Mouse (Mus musculus): ENCODE results near the gene Tmem220. TPM values are rescaled to one million over a fixed set of nuclear protein-coding genes. Genes with fewer than 3 reads are reported as not detected.

The Tmem220 gene
- polyA plus RNA-seq, 1 experiment from 2014 or later: 0.46 TPM

Other genes starting within 250 kb of the Tmem220 start
- gene Pirt, start 113.2 kb upstream of the Tmem220 start, polyA plus RNA-seq (2016; fragmentation: Nextera tagmentation; extraction: Ambion mirVana): 0.29 and 0.32 TPM in 2 replicates
- not detected in 2 replicates for gene Tmem238l, start 68.5 kb upstream of the Tmem220 start, polyA plus RNA-seq (2016; fragmentation: Nextera tagmentation; extraction: Ambion mirVana)
- gene Adprm, start 27.4 kb downstream of the Tmem220 start, polyA plus RNA-seq (2016; fragmentation: Nextera tagmentation; extraction: Ambion mirVana): 27.0 and 31.9 TPM in 2 replicates
- gene Sco1, start 27.5 kb downstream of the Tmem220 start, polyA plus RNA-seq (2016; fragmentation: Nextera tagmentation; extraction: Ambion mirVana): 15.8 and 16.4 TPM in 2 replicates
- gene Myh3, start 53.1 kb downstream of the Tmem220 start, polyA plus RNA-seq (2016; fragmentation: Nextera tagmentation; extraction: Ambion mirVana): 0.33 and 0.87 TPM in 2 replicates
- gene Myh2, start 145.9 kb downstream of the Tmem220 start, polyA plus RNA-seq (2016; fragmentation: Nextera tagmentation; extraction: Ambion mirVana): 0.05 and 0.08 TPM in 2 replicates
- gene Myh1, start 174.9 kb downstream of the Tmem220 start, polyA plus RNA-seq (2016; fragmentation: Nextera tagmentation; extraction: Ambion mirVana): 0.05 TPM in 1 of 2 replicates, not detected in the other
- gene Myh4, start 212.9 kb downstream of the Tmem220 start, polyA plus RNA-seq (2016; fragmentation: Nextera tagmentation; extraction: Ambion mirVana): not detected in 2 replicates